Mouse (Mus musculus): ENCODE measurements around the gene Zfp212.
"Not testable (repeated sequence)": the region's sequence is repeated elsewhere in the genome, so short reads cannot be mapped to it uniquely, and the experiment has no call there.

DNA sequence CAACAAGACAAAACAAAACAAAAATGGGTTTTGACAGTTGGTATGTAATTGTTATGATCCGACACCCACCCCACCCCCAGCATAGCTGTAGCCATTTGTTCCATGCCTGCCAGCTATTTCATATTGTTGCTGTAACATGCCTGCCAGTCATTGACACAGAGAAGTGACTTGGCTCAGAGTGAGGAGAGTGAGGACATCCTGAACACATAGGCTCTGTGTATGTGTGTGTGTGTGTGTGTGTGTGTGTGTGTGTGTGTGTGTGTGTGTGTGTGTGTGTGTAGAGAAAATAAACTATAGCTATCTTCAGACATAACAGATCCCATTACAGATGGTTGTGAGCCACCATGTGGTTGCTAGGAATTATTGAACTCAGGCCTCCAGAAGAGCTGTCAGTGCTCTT, 47.9 kb downstream of the Zfp212 start:
- not testable (repeated sequence) for TF ChIP-seq CTCF (IDR thresholded peaks at IDR 0.05; ENCODE audit: low read depth, low read length); POLR2AphosphoS5 (IDR thresholded peaks at IDR 0.05; ENCODE audit: insufficient replicate concordance, low read depth, low read length); GATA1 (IDR thresholded peaks at IDR 0.05; ENCODE audit: borderline replicate concordance, low read length)

All from G1E (cell line).